Mouse (Mus musculus) MEL (cell line): ENCODE results near the gene Sec16b. TPM values are rescaled to one million over a fixed set of nuclear protein-coding genes. Genes with fewer than 3 reads are reported as not detected.
A peak's percentile ranks its signal among the peaks of the same experiment; 100 is the strongest.

Experiments
- DNase-seq: peaks from one replicate; pipeline ENCODE4 v3.0.0; 2011; ENCODE audit warnings: low read depth, low spot score
- H3K27ac ChIP-seq: 2 replicates; pipeline ENCODE4 v1.5.1; 2012; ENCODE audit warnings: low read depth, mild to moderate bottlenecking, control low read depth, low read length, moderate library complexity; ENCODE audit not compliant: control insufficient read depth
- H3K27me3 ChIP-seq, 2 experiments: fragments of 150-350 bp in 1 of 2; sonication (generic) in 1 of 2; 2 replicates each; pipeline ENCODE4 v1.6.1; 2012; ENCODE audit warnings: low read length in 2 of 2, mild to moderate bottlenecking in 2 of 2, improper control_type of control experiment in 1 of 2, moderate library complexity in 1 of 2; ENCODE audit not compliant: insufficient read depth in 2 of 2, control insufficient read depth in 1 of 2
- H3K36me3 ChIP-seq, 2 experiments: 2 replicates each; pipeline ENCODE4 v1.6.1; 2012 to 2014; ENCODE audit warnings: low read length in 2 of 2, improper control_type of control experiment in 1 of 2, inconsistent platforms in 1 of 2, mild to moderate bottlenecking in 1 of 2; ENCODE audit not compliant: insufficient read depth in 2 of 2, control insufficient read depth in 1 of 2
- H3K4me1 ChIP-seq, 2 experiments: fragments of 150-350 bp in 1 of 2; sonication (generic) in 1 of 2; 2 replicates each; pipeline ENCODE4 v1.6.1; 2012; ENCODE audit warnings: low read length in 2 of 2, improper control_type of control experiment in 1 of 2, mild to moderate bottlenecking in 1 of 2; ENCODE audit not compliant: insufficient read depth in 2 of 2, control insufficient read depth in 1 of 2
- H3K4me3 ChIP-seq, 2 experiments: fragments of 150-350 bp in 1 of 2; sonication (generic) in 1 of 2; 2 replicates each; pipeline ENCODE4 v1.5.1; 2012; ENCODE audit warnings: low read depth in 2 of 2, low read length in 2 of 2, mild to moderate bottlenecking in 2 of 2, moderate library complexity in 2 of 2, control low read depth in 1 of 2, improper control_type of control experiment in 1 of 2; ENCODE audit not compliant: control insufficient read depth in 1 of 2, insufficient read depth in 1 of 2
- H3K79me2 ChIP-seq: 2 replicates; pipeline ENCODE4 v1.6.1; 2012; ENCODE audit warnings: mild to moderate bottlenecking, low read length, moderate library complexity; ENCODE audit not compliant: control insufficient read depth, poor library complexity, insufficient read depth
- H3K9ac ChIP-seq: 2 replicates; pipeline ENCODE4 v1.6.1; 2012; ENCODE audit warnings: low read depth, mild to moderate bottlenecking, control low read depth, low read length, moderate library complexity; ENCODE audit not compliant: control insufficient read depth, poor library complexity, severe bottlenecking
- H3K9me3 ChIP-seq: fragments of 150-350 bp; sonication (generic); replicated peaks from 2 replicates; pipeline ENCODE4 v1.6.1; 2012; ENCODE audit warnings: mild to moderate bottlenecking, low read length, improper control_type of control experiment, moderate library complexity; ENCODE audit not compliant: insufficient read depth
- BHLHE40 ChIP-seq: IDR thresholded peaks from 2 replicates; pipeline ENCODE4 v1.6.1; 2012; ENCODE audit warnings: low read depth, mild to moderate bottlenecking, inconsistent platforms, low read length, improper control_type of control experiment, borderline replicate concordance
- CHD1 ChIP-seq: IDR thresholded peaks from 2 replicates; pipeline ENCODE4 v1.6.1; 2012; ENCODE audit warnings: low read depth, mild to moderate bottlenecking, inconsistent platforms, low read length, improper control_type of control experiment
- CHD2 ChIP-seq: IDR thresholded peaks from 2 replicates; pipeline ENCODE4 v1.6.1; 2011; ENCODE audit warnings: low read length, improper control_type of control experiment
- CTCF ChIP-seq, 3 experiments: IDR thresholded peaks in 2 of 3; conservative IDR thresholded peaks in 1 of 3; 2 replicates each; pipeline ENCODE4 v1.5.1; 2011 to 2012; ENCODE audit warnings: low read length in 3 of 3, low read depth in 2 of 3, mild to moderate bottlenecking in 2 of 3, improper control_type of control experiment in 1 of 3, inconsistent platforms in 1 of 3, mixed read lengths in 1 of 3, moderate library complexity in 1 of 3; ENCODE audit not compliant: control insufficient read depth in 1 of 3, insufficient read depth in 1 of 3, poor library complexity in 1 of 3, severe bottlenecking in 1 of 3
- E2F4 ChIP-seq: IDR thresholded peaks from 2 replicates; pipeline ENCODE4 v1.6.1; 2011; ENCODE audit warnings: low read depth, low read length, improper control_type of control experiment, borderline replicate concordance
- ELF1 ChIP-seq: IDR thresholded peaks from 2 replicates; pipeline ENCODE4 v1.6.1; 2014; ENCODE audit warnings: low read depth, mild to moderate bottlenecking, inconsistent platforms, low read length, improper control_type of control experiment, moderate library complexity
- EP300 ChIP-seq, 2 experiments: IDR thresholded peaks; 2 replicates each; pipeline ENCODE4 v1.6.1; 2011; ENCODE audit warnings: improper control_type of control experiment in 2 of 2, low read length in 2 of 2, low read depth in 1 of 2, mild to moderate bottlenecking in 1 of 2
- GABPA ChIP-seq: IDR thresholded peaks from 2 replicates; pipeline ENCODE4 v1.6.1; 2012; ENCODE audit warnings: low read depth, mild to moderate bottlenecking, inconsistent platforms, low read length, improper control_type of control experiment, moderate library complexity
- GATA1 ChIP-seq: IDR thresholded peaks from 2 replicates; pipeline ENCODE4 v1.6.1; 2011; ENCODE audit warnings: low read depth, low read length, improper control_type of control experiment
- HCFC1 ChIP-seq: IDR thresholded peaks from 2 replicates; pipeline ENCODE4 v1.6.1; 2012; ENCODE audit warnings: low read depth, mild to moderate bottlenecking, inconsistent platforms, low read length, improper control_type of control experiment, moderate library complexity
- JUND ChIP-seq: IDR thresholded peaks from 2 replicates; pipeline ENCODE4 v1.6.1; 2011; ENCODE audit warnings: low read depth, mild to moderate bottlenecking, improper control_type of control experiment, low read length
- KAT2A ChIP-seq: conservative IDR thresholded peaks from 2 replicates; pipeline ENCODE4 v1.6.1; 2012; ENCODE audit warnings: low read depth, low read length, improper control_type of control experiment, inconsistent platforms
- MAFK ChIP-seq: IDR thresholded peaks from 2 replicates; pipeline ENCODE4 v1.6.1; 2011; ENCODE audit warnings: low read depth, mild to moderate bottlenecking, low read length, improper control_type of control experiment, borderline replicate concordance
- MAX ChIP-seq: IDR thresholded peaks from 2 replicates; pipeline ENCODE4 v1.6.1; 2011; ENCODE audit warnings: low read length, improper control_type of control experiment
- MEF2A ChIP-seq: IDR thresholded peaks from 2 replicates; pipeline ENCODE4 v1.6.1; 2014; ENCODE audit warnings: low read depth, mild to moderate bottlenecking, inconsistent platforms, low read length, improper control_type of control experiment; ENCODE audit not compliant: poor library complexity, insufficient replicate concordance, severe bottlenecking; ENCODE audit errors: extremely low read depth
- MXI1 ChIP-seq: IDR thresholded peaks from 2 replicates; pipeline ENCODE4 v1.6.1; 2011; ENCODE audit warnings: mild to moderate bottlenecking, low read depth, low read length, improper control_type of control experiment
- MYB ChIP-seq: IDR thresholded peaks from 2 replicates; pipeline ENCODE4 v1.6.1; 2011; ENCODE audit warnings: mild to moderate bottlenecking, low read depth, low read length, improper control_type of control experiment
- MYC ChIP-seq: IDR thresholded peaks from 2 replicates; pipeline ENCODE4 v1.6.1; 2011; ENCODE audit warnings: low read depth, mild to moderate bottlenecking, low read length, improper control_type of control experiment, moderate library complexity
- NELFE ChIP-seq: IDR thresholded peaks from 2 replicates; pipeline ENCODE4 v1.6.1; 2011; ENCODE audit warnings: low read depth, low read length, improper control_type of control experiment
- NRF1 ChIP-seq: IDR thresholded peaks from 2 replicates; pipeline ENCODE4 v1.6.1; 2014; ENCODE audit warnings: low read depth, mild to moderate bottlenecking, inconsistent platforms, low read length, improper control_type of control experiment, moderate library complexity; ENCODE audit not compliant: poor library complexity, insufficient read depth, severe bottlenecking
- POLR2A ChIP-seq, 2 experiments: IDR thresholded peaks; 2 replicates each; pipeline ENCODE4 v1.6.1; 2011 to 2012; ENCODE audit warnings: low read length in 2 of 2, mild to moderate bottlenecking in 2 of 2, control low read depth in 1 of 2, improper control_type of control experiment in 1 of 2, low read depth in 1 of 2, moderate library complexity in 1 of 2; ENCODE audit not compliant: control insufficient read depth in 1 of 2, insufficient read depth in 1 of 2, poor library complexity in 1 of 2
- POLR2AphosphoS2 ChIP-seq: IDR thresholded peaks from 2 replicates; pipeline ENCODE4 v1.6.1; 2011; ENCODE audit warnings: low read length, improper control_type of control experiment
- POLR2AphosphoS5 ChIP-seq: IDR thresholded peaks from 2 replicates; pipeline ENCODE4 v1.6.1; 2012; ENCODE audit warnings: low read depth, borderline replicate concordance, mild to moderate bottlenecking, inconsistent platforms, low read length, moderate library complexity, mixed read lengths
- RAD21 ChIP-seq: IDR thresholded peaks from 2 replicates; pipeline ENCODE4 v1.6.1; 2011; ENCODE audit warnings: mild to moderate bottlenecking, low read depth, low read length, improper control_type of control experiment
- RCOR1 ChIP-seq: IDR thresholded peaks from 2 replicates; pipeline ENCODE4 v1.6.1; 2012; ENCODE audit warnings: low read depth, mild to moderate bottlenecking, inconsistent platforms, low read length, improper control_type of control experiment
- SIN3A ChIP-seq: IDR thresholded peaks from 2 replicates; pipeline ENCODE4 v1.6.1; 2012; ENCODE audit warnings: low read length, improper control_type of control experiment, inconsistent platforms
- SMC3 ChIP-seq: IDR thresholded peaks from 2 replicates; pipeline ENCODE4 v1.6.1; 2011; ENCODE audit warnings: low read depth, low read length, improper control_type of control experiment
- TAL1 ChIP-seq: IDR thresholded peaks from 2 replicates; pipeline ENCODE4 v1.6.1; 2012; ENCODE audit warnings: mild to moderate bottlenecking, inconsistent platforms, low read length, moderate library complexity, mixed read lengths
- TBP ChIP-seq: IDR thresholded peaks from 2 replicates; pipeline ENCODE4 v1.8.0; 2011; ENCODE audit warnings: low read depth, low read length, improper control_type of control experiment
- TCF12 ChIP-seq: IDR thresholded peaks from 2 replicates; pipeline ENCODE4 v1.6.1; 2014; ENCODE audit warnings: low read depth, mild to moderate bottlenecking, inconsistent platforms, low read length, improper control_type of control experiment, moderate library complexity
- UBTF ChIP-seq: IDR thresholded peaks from 2 replicates; pipeline ENCODE4 v1.6.1; 2012; ENCODE audit warnings: low read depth, mild to moderate bottlenecking, inconsistent platforms, low read length, improper control_type of control experiment, moderate library complexity, borderline replicate concordance; ENCODE audit not compliant: insufficient read depth
- USF1 ChIP-seq: IDR thresholded peaks from 2 replicates; pipeline ENCODE4 v1.6.1; 2014; ENCODE audit warnings: low read depth, mild to moderate bottlenecking, inconsistent platforms, low read length, improper control_type of control experiment, moderate library complexity
- USF2 ChIP-seq, 2 experiments: IDR thresholded peaks; 2 replicates each; pipeline ENCODE4 v1.6.1; 2011 to 2012; ENCODE audit warnings: improper control_type of control experiment in 2 of 2, low read length in 2 of 2, borderline replicate concordance in 1 of 2, inconsistent platforms in 1 of 2, low read depth in 1 of 2, mild to moderate bottlenecking in 1 of 2; ENCODE audit not compliant: insufficient read depth in 1 of 2
- ZC3H11A ChIP-seq: IDR thresholded peaks from 2 replicates; pipeline ENCODE4 v1.6.1; 2012; ENCODE audit warnings: low read depth, mild to moderate bottlenecking, inconsistent platforms, low read length, improper control_type of control experiment
- ZKSCAN1 ChIP-seq: IDR thresholded peaks from 2 replicates; pipeline ENCODE4 v1.6.1; 2012; ENCODE audit warnings: low read depth, mild to moderate bottlenecking, inconsistent platforms, low read length, improper control_type of control experiment, moderate library complexity
- ZMIZ1 ChIP-seq: IDR thresholded peaks from 2 replicates; pipeline ENCODE4 v1.6.1; 2012; ENCODE audit warnings: low read depth, mild to moderate bottlenecking, inconsistent platforms, low read length, improper control_type of control experiment, moderate library complexity
- ZNF384 ChIP-seq: IDR thresholded peaks from 2 replicates; pipeline ENCODE4 v1.6.1; 2012; ENCODE audit warnings: low read depth, mild to moderate bottlenecking, inconsistent platforms, low read length, improper control_type of control experiment
- polyA plus RNA-seq, 2 experiments: library from polyadenylated mRNA; stranded (reverse) in 1 of 2; unstranded in 1 of 2; fragments of >175 nt in 1 of 2; fragments of >200 nt in 1 of 2; gene quantifications; 2 replicates each; pipeline versions ENCODE4 v1.2.1 to v1.2.4; 2012; ENCODE audit warnings: low replicate concordance in 2 of 2, low read depth in 1 of 2; ENCODE audit not compliant: insufficient read length in 2 of 2, insufficient read depth in 1 of 2, missing spikeins in 1 of 2
- total RNA-seq: library from RNA; depleted of rRNA; stranded (reverse); fragments of 300-350 nt; gene quantifications from 2 replicates; pipeline ENCODE4 v1.2.3, GENCODE M21; 2012

The Sec16b gene
- total and polyA plus RNA-seq, 3 experiments: 0.03 to 0.04 TPM; not detected in 1

DNA sequence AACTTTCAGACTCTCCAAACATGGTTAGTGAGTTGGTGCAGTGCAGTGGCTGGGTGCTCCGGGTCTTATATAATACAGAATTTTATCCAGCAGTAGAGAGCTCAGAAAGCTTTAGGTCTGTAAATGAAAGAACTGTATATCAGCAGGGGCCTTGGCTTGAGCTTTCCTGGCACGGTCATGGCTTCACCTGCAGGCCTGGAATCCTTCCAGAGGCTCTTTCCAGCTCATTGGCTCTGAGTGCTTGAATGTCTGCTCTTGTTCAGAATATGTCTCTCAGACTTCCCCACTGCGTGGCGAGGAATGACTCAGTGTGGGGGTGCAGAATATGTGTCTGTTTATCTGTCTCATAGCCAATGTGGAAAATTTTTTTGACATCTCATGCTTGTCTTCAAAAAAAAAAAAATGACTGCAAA is 11.6 kb downstream of the Sec16b start:
- Histone ChIP-seq H3K4me1 (peaks cover 20 to 39% of the 10 kb centered on the region in 2 experiments), H3K79me2 (no peaks in the 10 kb centered on the region), H3K9ac (peak overlapping the region; percentile 22; the same call in 1 of the 2 replicates), H3K4me3 (no peak overlapping the region), H3K9me3 (no peaks in the 10 kb centered on the region), H3K36me3 (peaks cover 0 to 41% of the 10 kb centered on the region in 2 experiments; a peak in 2 of 4 replicates), H3K27ac (peak overlapping the region; percentile 73; the same call in 1 of the 2 replicates), H3K27me3 (no peaks in the 10 kb centered on the region)
- peak; percentile 89 for DNase-seq
- TF ChIP-seq KAT2A (no peak), EP300 (IDR thresholded peaks at IDR 0.05; ENCODE audit: low read depth in 1 of 2, low read length in 2 of 2) (peak; percentile 84 to 86), RAD21 (no peak), ZMIZ1 (no peak), GATA1 (peak; percentile 68), MYC (0 out of 2 replicates have a peak, but pooled peaks have one; percentile 53), ZKSCAN1 (no peak), HCFC1 (peak; percentile 40; the same call in 1 of the 2 replicates), NELFE (no peak), BHLHE40 (peak; percentile 23; the same call in 1 of the 2 replicates), USF2 (IDR thresholded peaks at IDR 0.05; ENCODE audit: borderline replicate concordance in 1 of 2, insufficient read depth in 1 of 2, low read depth in 1 of 2, low read length in 2 of 2) (no peak), CHD2 (no peak), MAX (peak; percentile 69), RCOR1 (peak; percentile 57; the same call in 1 of the 2 replicates), MEF2A (no peak), TCF12 (peak; percentile 65), MAFK (0 out of 2 replicates have a peak, but pooled peaks have one; percentile 30), NRF1 (no peak), POLR2A (IDR thresholded peaks at IDR 0.05; ENCODE audit: control insufficient read depth in 1 of 2, insufficient read depth in 1 of 2, low read depth in 1 of 2, low read length in 2 of 2, poor library complexity in 1 of 2) (no peak), ZNF384 (peak; percentile 91), JUND (peak; percentile 35; the same call in 1 of the 2 replicates), CHD1 (no peak), USF1 (no peak), MYB (peak; percentile 31; the same call in 1 of the 2 replicates), ZC3H11A (no peak), CTCF (IDR thresholded peaks at IDR 0.05 in 2 of 3, conservative IDR thresholded peaks at IDR 0.05 in 1 of 3; ENCODE audit: control insufficient read depth in 1 of 3, insufficient read depth in 1 of 3, low read depth in 2 of 3, low read length in 3 of 3, poor library complexity in 1 of 3, severe bottlenecking in 1 of 3) (no peak), TAL1 (0 out of 2 replicates have a peak, but pooled peaks have one; percentile 6), SIN3A (peak; percentile 75), ELF1 (no peak), TBP (0 out of 2 replicates have a peak, but pooled peaks have one; percentile 23), POLR2AphosphoS2 (no peak), UBTF (no peak), POLR2AphosphoS5 (no peak), E2F4 (no peak), GABPA (no peak), MXI1 (peak; percentile 77), SMC3 (no peak)
